Mouse (Mus musculus) ovary, postnatal 14 days (tissue): ENCODE measurements around the gene Papss2.

Experiments
- DNase-seq: peaks from one replicate; pipeline ENCODE4 v3.0.0; 2022; ENCODE audit warnings: low spot score

Gene Papss2

DNA sequence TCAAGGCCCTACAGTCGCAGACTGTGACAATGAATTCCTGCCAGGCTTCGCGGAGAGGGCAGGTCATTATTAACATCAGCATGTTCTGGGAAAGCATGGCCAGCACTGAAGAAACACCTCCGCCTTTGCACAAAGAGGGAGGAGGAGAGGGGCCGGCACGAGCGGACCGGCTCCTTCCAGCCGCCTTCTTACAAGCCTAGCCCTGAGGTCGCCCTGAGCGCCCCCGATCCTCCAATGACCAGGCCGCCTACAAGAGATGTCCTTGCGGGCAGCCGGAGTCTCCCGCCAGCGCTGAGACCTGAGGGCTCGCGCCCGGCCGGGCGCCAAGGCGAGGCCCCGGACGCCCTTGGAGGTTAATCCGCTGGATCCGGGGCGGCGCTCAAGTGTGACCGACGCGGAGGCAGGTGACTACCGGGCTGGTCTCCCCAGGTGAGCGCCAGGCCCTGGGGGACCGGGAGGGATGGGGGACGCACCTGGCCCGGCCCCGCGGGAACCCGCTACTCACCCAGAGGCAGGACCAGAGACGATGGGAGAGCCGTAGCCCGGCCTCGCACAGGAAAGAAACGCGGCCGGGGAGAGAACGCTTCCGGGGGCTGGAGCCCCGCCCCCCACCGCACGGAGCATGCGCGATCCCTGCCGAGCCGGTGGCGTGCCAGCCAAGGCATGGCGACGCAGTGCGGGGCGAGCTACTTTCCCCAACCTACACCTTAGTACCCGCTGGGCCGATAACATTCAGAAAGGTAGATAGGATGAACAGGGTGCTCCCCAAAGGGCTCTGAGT lies 116.4 kb downstream of the Papss2 start:
- peak; percentile 86 for DNase-seq

DNA sequence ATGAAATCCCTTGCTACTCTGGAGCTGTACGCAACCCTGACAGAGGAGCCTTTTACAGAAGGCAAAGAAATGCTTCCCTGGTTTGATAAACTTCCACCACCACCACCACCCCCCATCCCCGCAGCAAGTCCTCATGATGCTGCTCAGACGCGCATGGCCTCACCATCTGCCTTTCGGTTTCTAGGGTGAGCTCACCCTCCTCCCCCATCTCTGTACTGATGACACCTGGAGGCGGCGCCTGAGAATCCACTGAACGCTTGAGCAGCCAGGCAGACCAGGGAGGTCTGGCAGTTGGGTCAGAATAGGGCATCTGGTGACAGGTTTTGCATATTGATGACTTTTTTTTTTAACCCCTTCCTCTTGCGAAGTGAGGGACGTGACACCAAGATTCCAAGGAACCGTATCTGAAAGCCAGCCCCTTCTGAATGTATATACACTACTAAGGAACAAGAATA lies 117.0 kb downstream of the Papss2 start:
- peak; percentile 43 for DNase-seq

DNA sequence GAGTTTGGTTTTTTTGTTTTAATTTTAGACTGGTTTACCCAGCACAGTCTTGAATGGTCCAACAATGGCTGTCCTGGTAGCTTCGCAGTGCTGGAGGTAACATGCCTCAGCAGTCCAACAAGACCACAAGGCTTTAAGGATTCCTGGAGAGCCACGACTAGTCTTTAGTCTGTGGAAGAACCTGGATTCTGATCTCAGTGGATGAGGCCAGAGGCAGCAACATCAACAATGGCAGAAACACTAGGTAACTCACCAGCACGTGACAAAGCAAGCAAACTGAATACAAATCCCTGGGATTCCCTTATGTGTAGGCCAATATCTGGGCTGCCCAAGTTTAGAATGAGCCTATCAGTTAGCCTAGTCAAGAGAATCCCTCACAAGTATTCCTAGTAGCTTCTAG lies 117.9 kb downstream of the Papss2 start:
- DNase-seq, result no peak

- DNase-seq, result peak; percentile 61
Observed at GRCm38 (mm10) chr19:32715201-32715600, 119.6 kb downstream of the Papss2 start.

DNA sequence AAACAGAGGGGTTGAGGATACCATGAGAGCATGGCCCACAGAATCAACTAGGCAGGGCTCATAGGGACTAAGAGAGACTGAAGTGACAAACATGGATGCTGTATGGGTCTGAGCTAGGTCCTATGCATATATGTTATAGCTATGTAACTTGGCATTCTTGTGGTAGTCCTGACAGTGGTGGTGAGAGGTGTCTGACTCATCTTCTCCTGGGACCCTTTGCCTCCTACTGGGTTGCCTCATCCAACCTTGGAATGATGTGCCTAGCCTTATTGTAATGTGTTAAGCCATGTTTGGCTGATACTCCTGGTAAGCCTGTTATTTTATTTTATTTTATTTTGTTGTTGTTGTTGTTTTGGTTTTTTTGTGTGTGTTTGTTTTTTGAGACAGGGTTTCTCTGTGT lies 120.1 kb downstream of the Papss2 start:
- no peak for DNase-seq
